Mouse (Mus musculus): ENCODE results near the gene Lats2. TPM values are rescaled to one million over a fixed set of nuclear protein-coding genes. Genes with fewer than 3 reads are reported as not detected.
A peak's percentile ranks its signal among the peaks of the same experiment; 100 is the strongest.

The Lats2 gene
- total RNA-seq, 2 experiments from 2014 or later: 10.5 to 10.7 TPM

DNA sequence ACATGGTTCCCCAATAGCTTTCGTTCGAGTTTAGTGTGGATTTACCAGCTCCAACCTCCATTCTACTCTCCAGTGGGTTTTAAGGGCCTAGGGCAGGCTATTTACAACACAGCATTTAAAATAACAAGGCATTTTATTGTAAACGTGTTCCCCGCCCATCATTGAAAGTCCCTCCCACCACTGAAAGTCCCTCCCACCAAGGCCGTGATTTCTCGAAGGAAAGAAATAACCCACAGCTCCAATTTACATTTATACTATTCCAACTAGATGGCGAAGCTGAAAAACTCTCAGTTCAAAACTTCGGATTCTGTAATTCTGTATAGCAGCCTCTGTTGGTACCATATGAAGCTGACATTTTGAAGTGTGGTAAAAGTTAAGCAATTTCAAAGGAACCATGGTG lies 13.6 kb downstream of the Lats2 start:
- no peak for DNase-seq
- intact Hi-C loops (cut with DNase I): loop anchor here (5.0 kb wide), 1 partner anchor 52 kb away; no protein-coding TSS in a partner anchor

- intact Hi-C loops (cut with DNase I): loop anchor here (5.0 kb wide), 1 partner anchor 48 kb away; no protein-coding TSS in a partner anchor
- no peak for DNase-seq
Measured at GRCm38 (mm10) chr14:57740651-57741050, 17.5 kb downstream of the Lats2 start.

DNA sequence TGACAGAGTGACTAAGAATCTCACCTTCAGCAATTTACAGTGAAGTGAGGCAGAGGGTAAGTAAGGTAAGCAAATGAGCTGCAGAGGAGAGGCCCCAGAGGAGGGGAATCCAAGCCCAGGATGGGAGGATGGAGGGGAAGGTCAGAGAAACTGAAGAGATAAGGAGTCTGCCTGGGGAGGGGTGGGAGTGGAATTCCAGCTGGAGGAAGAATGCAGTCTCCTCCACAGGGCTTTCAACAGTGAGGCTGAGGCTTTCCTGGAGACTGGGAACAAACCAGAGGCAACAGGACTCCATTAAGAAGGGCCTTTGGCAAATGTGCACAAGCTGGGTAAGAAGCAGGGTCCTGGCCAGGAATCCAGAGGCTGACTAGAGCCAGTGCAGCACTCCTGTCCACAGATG lies 21.1 kb downstream of the Lats2 start:
- intact Hi-C loops (cut with DNase I): no loop called here

GRCm38 (mm10) chr14:57736141-57736540 lies 22.0 kb downstream of the Lats2 start:
- intact Hi-C loops (cut with DNase I): no loop called here
- no peak for DNase-seq

More for the DNA sequence above, 21.1 kb downstream of the Lats2 start:
- DNase-seq: no peak

GRCm38 (mm10) chr14:57732668-57733293 lies 25.4 kb downstream of the Lats2 start:
- no peak for DNase-seq
- intact Hi-C loops (cut with DNase I): no loop called here

DNA sequence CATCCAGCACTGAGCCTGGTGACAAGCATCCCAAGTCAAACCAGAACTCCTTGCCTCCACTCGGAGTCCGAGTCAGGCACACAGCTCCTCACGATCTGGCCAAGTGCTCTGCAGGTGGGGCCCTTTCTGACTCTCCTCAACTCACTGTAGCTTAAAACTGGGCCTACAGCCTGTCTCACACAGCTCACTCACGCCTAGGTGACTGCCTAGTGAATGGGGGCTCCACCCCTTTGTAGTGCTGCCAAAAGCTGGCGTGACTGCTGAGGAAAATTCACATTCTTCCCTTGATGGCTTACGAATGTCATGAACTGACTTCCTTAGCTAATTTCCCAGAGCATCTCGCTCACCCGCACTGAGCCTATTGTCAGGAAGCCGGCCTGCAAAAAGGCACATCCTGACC lies 27.7 kb downstream of the Lats2 start:
- intact Hi-C loops (cut with DNase I): no loop called here
- peak; percentile 31 for DNase-seq

DNA sequence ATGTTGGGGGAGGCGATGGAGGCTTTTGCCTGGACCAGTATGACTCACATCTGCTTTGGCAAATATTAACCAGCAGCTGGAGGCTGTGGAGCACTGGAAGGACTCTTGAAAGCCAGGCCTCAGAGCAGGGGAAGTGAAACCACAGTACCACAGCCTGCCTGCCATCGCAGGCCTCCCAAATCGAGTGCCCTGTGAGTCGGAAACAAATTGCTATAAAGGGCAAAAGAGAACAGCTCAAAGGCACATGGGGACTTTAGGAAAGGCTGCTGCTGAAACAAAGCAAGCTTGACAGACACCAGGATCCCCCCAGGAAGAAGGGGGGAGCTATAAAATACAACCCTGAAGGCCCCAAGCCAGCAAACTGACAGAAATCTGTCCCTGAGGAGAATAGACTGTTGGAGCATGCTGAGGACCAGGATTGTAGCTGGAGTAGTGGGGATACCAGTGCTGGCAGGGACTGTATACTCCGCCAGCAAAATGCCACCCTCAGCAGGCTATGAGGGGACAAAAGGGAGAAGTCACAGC lies 28.2 kb downstream of the Lats2 start:
- peak; percentile 35 for DNase-seq
- intact Hi-C loops (cut with DNase I): no loop called here

- intact Hi-C loops (cut with DNase I): no loop called here
- DNase-seq: no peak
Measured at GRCm38 (mm10) chr14:57729364-57729763, 28.8 kb downstream of the Lats2 start.

DNA sequence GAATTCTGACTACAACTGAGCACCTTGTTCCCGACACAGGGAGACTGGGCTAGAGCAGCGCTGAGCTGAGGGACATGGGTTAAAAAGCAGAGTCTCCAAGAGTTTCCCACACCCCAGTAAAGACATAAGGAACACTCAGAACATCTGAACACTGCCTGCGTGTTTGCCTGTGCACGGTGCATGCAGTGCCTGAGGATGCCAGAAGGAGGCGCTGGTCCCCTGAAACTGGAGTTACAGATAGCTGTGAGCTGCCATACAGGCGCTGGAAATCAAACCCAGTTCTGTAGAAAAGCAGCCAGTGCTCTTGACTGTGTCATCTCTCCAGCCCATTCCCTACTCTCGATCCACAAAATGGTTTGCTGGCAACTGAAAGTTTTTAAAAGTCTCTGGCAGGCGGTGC lies 32.0 kb downstream of the Lats2 start:
- intact Hi-C loops (cut with DNase I): no loop called here
- DNase-seq: no peak

GRCm38 (mm10) chr14:57724473-57724872 lies 33.7 kb downstream of the Lats2 start:
- no peak for DNase-seq
- intact Hi-C loops (cut with DNase I): no loop called here

GRCm38 (mm10) chr14:57718245-57718644 lies 39.9 kb downstream of the Lats2 start:
- DNase-seq: no peak

GRCm38 (mm10) chr14:57716601-57717245 lies 41.5 kb downstream of the Lats2 start:
- intact Hi-C loops (cut with DNase I): no loop called here
- DNase-seq: no peak

More at GRCm38 (mm10) chr14:57718245-57718644, 39.9 kb downstream of the Lats2 start:
- intact Hi-C loops (cut with DNase I): no loop called here

DNA sequence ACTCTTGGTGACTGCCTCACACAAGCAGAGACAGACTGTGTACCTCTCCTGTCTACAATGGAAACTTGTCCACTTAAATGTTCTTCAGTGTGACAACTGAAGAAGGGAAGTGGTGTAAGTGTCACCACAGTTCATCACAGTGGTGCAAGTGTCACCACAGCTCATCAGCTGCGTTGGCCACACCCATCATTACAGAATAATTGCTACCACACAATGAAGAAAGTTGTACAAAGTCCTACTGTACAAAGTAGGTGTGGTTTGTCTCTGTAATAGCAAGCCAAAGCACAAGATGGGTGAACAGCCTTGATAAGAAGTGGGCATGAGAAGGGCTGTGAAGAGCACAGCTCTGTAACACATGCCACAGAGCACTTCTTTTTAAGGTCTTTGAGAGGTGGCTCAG lies 45.3 kb downstream of the Lats2 start:
- intact Hi-C loops (cut with DNase I): no loop called here
- DNase-seq: no peak

GRCm38 (mm10) chr14:57711059-57711458 lies 47.1 kb downstream of the Lats2 start:
- intact Hi-C loops (cut with DNase I): no loop called here
- no peak for DNase-seq

GRCm38 (mm10) chr14:57709171-57709570 lies 49.0 kb downstream of the Lats2 start:
- no peak for DNase-seq
- intact Hi-C loops (cut with DNase I): no loop called here

DNA sequence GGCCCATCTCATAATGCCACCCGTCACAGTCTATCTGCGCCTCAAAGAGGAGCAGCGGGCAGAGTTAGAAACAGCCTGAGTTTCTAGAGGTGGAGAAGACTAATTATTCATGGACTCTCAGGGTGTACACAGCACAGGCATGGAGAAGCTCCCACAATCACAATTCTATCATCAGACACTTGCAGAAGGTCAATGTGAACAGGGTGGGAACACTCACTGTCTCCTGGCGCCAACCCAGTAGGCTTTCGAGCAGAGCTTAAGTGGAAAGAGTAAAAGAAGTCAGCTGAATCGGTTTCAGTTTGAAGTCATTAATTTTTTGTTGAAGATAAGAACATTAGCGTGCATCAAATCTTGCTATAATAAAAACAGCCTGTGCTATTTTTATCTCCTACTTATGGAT lies 49.6 kb downstream of the Lats2 start:
- no peak for DNase-seq
- intact Hi-C loops (cut with DNase I): no loop called here

- DNase-seq: peak; percentile 66
- intact Hi-C loops (cut with DNase I): no loop called here
Measured at GRCm38 (mm10) chr14:57707100-57707893, 50.9 kb downstream of the Lats2 start.

DNA sequence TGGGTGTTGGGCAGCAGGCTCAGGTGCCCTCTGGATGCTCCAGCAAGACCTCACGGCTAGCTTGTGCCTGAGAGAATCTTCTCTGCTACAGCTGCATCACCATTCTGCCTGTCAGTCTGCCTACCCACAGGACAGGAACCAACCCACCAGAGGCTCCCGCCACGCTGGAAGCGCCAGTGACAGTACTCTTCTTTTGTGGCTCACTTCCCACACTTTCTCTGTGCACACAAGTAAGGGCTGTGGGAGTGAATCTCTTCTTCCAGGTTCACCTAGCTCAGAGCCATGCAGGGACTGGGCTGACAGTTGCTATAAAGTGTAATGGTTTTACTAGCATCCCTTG lies 51.5 kb downstream of the Lats2 start:
- intact Hi-C loops (cut with DNase I): no loop called here
- DNase-seq: no peak

GRCm38 (mm10) chr14:57705759-57706158 lies 52.4 kb downstream of the Lats2 start:
- DNase-seq: no peak

DNA sequence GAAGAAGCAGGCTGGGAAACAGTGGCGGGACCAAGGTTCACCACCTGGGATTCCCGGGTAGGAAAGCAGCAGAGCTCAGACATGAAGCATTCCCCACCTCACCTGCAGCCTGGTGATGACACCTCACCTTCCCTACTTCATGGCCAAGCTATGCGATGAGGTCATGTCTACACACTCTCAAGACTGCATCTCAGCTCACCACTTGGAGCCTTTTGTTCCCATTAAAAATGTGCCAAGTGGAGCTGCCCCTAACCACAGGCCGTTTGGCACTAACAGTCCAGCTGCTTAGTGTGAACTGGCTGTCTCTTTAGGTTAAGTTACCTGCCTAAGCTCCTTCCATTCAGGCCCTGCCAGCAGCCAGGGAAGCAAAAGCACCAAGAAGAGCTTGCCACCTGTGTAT lies 53.1 kb downstream of the Lats2 start:
- intact Hi-C loops (cut with DNase I): no loop called here
- DNase-seq: no peak

More at GRCm38 (mm10) chr14:57705759-57706158, 52.4 kb downstream of the Lats2 start:
- intact Hi-C loops (cut with DNase I): no loop called here

GRCm38 (mm10) chr14:57701915-57702477 lies 56.2 kb downstream of the Lats2 start:
- intact Hi-C loops (cut with DNase I): no loop called here
- DNase-seq: no peak

Measured in left cerebral cortex, postnatal 4 days (tissue).